Mouse (Mus musculus) kidney, postnatal 14 days (tissue): ENCODE measurements around the gene Mob4.
"Not testable (repeated sequence)": the region's sequence is repeated elsewhere in the genome, so short reads cannot be mapped to it uniquely, and the experiment has no call there.

Source experiments
- DNase-seq: peaks from one replicate; pipeline ENCODE4 v3.0.0; 2022; ENCODE audit warnings: mixed read lengths

Gene Mob4

GRCm38 (mm10) chr1:55130943-55131401 lies at the start of gene Mob4:
Gene Mob4 (plus strand): TSS chr1:55131231.
- peak; percentile 96 for DNase-seq

- DNase-seq: no peak
These were observed 48.9 kb upstream of the Mob4 start for GRCm38 (mm10) chr1:55082106-55082505.

- no peak for DNase-seq
These were observed 45.2 kb upstream of the Mob4 start for GRCm38 (mm10) chr1:55085781-55086366.

- DNase-seq: peak; percentile 66
These were observed 44.1 kb upstream of the Mob4 start for GRCm38 (mm10) chr1:55086868-55087400.

- no peak for DNase-seq
These were observed 43.6 kb upstream of the Mob4 start for GRCm38 (mm10) chr1:55087401-55087904.

GRCm38 (mm10) chr1:55087932-55088610 lies 43.0 kb upstream of the Mob4 start, which contains the start of the genes Hspe1 and Hspd1:
Gene Hspe1 (plus strand): TSS chr1:55088132.
Gene Hspd1 (minus strand): TSS chr1:55088243.
- DNase-seq: peak; percentile 99

- DNase-seq: no peak
These were observed 42.2 kb upstream of the Mob4 start for GRCm38 (mm10) chr1:55088611-55089497.

GRCm38 (mm10) chr1:55089498-55090064 lies 41.5 kb upstream of the Mob4 start:
- no peak for DNase-seq

GRCm38 (mm10) chr1:55092056-55092455 lies 39.0 kb upstream of the Mob4 start:
- DNase-seq: no peak

- DNase-seq: no peak
These were observed 38.6 kb upstream of the Mob4 start for GRCm38 (mm10) chr1:55092469-55092868.

- no peak for DNase-seq
These were observed 24.0 kb upstream of the Mob4 start for GRCm38 (mm10) chr1:55106919-55107585.

GRCm38 (mm10) chr1:55107644-55108043 lies 23.4 kb upstream of the Mob4 start:
- no peak for DNase-seq

GRCm38 (mm10) chr1:55108473-55108872 lies 22.6 kb upstream of the Mob4 start:
- no peak for DNase-seq

GRCm38 (mm10) chr1:55109066-55109766 lies 21.8 kb upstream of the Mob4 start:
- no peak for DNase-seq

GRCm38 (mm10) chr1:55123046-55123445 lies 8.0 kb upstream of the Mob4 start:
- no peak for DNase-seq

GRCm38 (mm10) chr1:55123561-55123960 lies 7.5 kb upstream of the Mob4 start:
- no peak for DNase-seq

GRCm38 (mm10) chr1:55124136-55124535 lies 6.9 kb upstream of the Mob4 start:
- DNase-seq: not testable (repeated sequence)

GRCm38 (mm10) chr1:55129716-55130115 lies 1.3 kb upstream of the Mob4 start:
- no peak for DNase-seq

GRCm38 (mm10) chr1:55130190-55130916 lies 678 bp upstream of the Mob4 start:
- DNase-seq: no peak

- DNase-seq: no peak
These were observed 488 bp downstream of the Mob4 start for GRCm38 (mm10) chr1:55131424-55132014.
